Mouse (Mus musculus) forebrain, embryonic 16.5 days (tissue): Measurements from ENCODE around the gene Elf4. TPM values are rescaled to one million over a fixed set of nuclear protein-coding genes. Genes with fewer than 3 reads are reported as not detected.

ENCODE experiments used
- ATAC-seq: fragments of 200-750 bp; cut with Nextera tagmentation; 2 replicates; pipeline ENCODE4 v1.8.0; 2017; ENCODE audit warnings: mild to moderate bottlenecking, moderate library complexity
- H3K27ac ChIP-seq: fragments of 300-500 bp; sonication (generic); 2 replicates; pipeline ENCODE4 v1.5.1; 2014; ENCODE audit warnings: low read length, control low read depth
- H3K27me3 ChIP-seq: fragments of 300-500 bp; sonication (generic); replicated peaks from 2 replicates; pipeline ENCODE4 v1.6.1; 2014; ENCODE audit warnings: low read length; ENCODE audit not compliant: control insufficient read depth, insufficient read depth
- H3K36me3 ChIP-seq: fragments of 300-500 bp; sonication (generic); 2 replicates; pipeline ENCODE4 v1.6.1; 2014; ENCODE audit not compliant: control insufficient read depth, insufficient read depth
- H3K4me1 ChIP-seq: fragments of 300-500 bp; sonication (generic); replicated peaks from 2 replicates; pipeline ENCODE4 v1.6.1; 2014; ENCODE audit warnings: low read length; ENCODE audit not compliant: control insufficient read depth, insufficient read depth
- H3K4me2 ChIP-seq: fragments of 300-500 bp; sonication (generic); 2 replicates; pipeline ENCODE4 v1.6.1; 2014; ENCODE audit warnings: mild to moderate bottlenecking, low read length, control low read depth
- H3K4me3 ChIP-seq: fragments of 300-500 bp; sonication (generic); replicated peaks from 2 replicates; pipeline ENCODE4 v1.5.1; 2014; ENCODE audit warnings: mild to moderate bottlenecking, low read length, control low read depth
- H3K9ac ChIP-seq: fragments of 300-500 bp; sonication (generic); replicated peaks from 2 replicates; pipeline ENCODE4 v1.6.1; 2014; ENCODE audit warnings: low read depth, low read length, control low read depth
- H3K9me3 ChIP-seq: fragments of 300-500 bp; sonication (generic); 2 replicates; pipeline ENCODE4 v1.6.1; 2016; ENCODE audit warnings: low read length; ENCODE audit not compliant: control insufficient read depth
- WGBS: fragments of 180-500 bp; shearing (Covaris S2); extraction: QIAGEN DNeasy Blood & Tissue Kit; methylation state at CpG from one replicate; pipeline ENCODE4 v1.1.7; 2014; 5-methylcytosine and 5-hydroxymethylcytosine counted together
- polyA plus RNA-seq: library from polyadenylated mRNA; unstranded; fragments of >200 nt; fragmentation: Nextera tagmentation; extraction: Ambion mirVana; gene quantifications from 2 replicates; pipeline ENCODE4 v1.2.1, GENCODE M21; 2015

The Elf4 gene
- polyA plus RNA-seq, 1 experiment from 2014 or later = 0.57 TPM

- Histone ChIP-seq H3K27ac (no peak overlapping the region), H3K9me3 (no peaks in the 10 kb centered on the region), H3K4me2 (no peak overlapping the region), H3K9ac (no peak overlapping the region), H3K4me1 (0 out of 2 replicates have a peak, but pooled peaks cover 2% of the 10 kb centered on the region), H3K36me3 (no peaks in the 10 kb centered on the region), H3K27me3 (no peaks in the 10 kb centered on the region), H3K4me3 (no peak overlapping the region)
- ATAC-seq = no peak
- WGBS = 68% methylated on average over 4 of the region's 4 CpGs
Observed at GRCm38 (mm10) chrX:48461006-48461405, 1.9 kb downstream of the Elf4 start.

GRCm38 (mm10) chrX:48460496-48460895, 2.4 kb downstream of the Elf4 start:
- Histone ChIP-seq H3K9me3 (no peaks in the 10 kb centered on the region), H3K27me3 (no peaks in the 10 kb centered on the region), H3K4me3 (no peak overlapping the region), H3K36me3 (no peaks in the 10 kb centered on the region), H3K27ac (no peak overlapping the region), H3K4me2 (no peak overlapping the region), H3K9ac (no peak overlapping the region), H3K4me1 (0 out of 2 replicates have a peak, but pooled peaks cover 2% of the 10 kb centered on the region)
- WGBS = 86% methylated on average over 7 of the region's 7 CpGs
- no peak for ATAC-seq

GRCm38 (mm10) chrX:48456956-48457355, 6.0 kb downstream of the Elf4 start:
- 62% methylated on average over 6 of the region's 6 CpGs for WGBS
- no peak overlapping the region for H3K27ac ChIP-seq
- no peaks in the 10 kb centered on the region; the same call in 1 of the 2 replicates for H3K27me3 ChIP-seq
- no peaks in the 10 kb centered on the region for H3K9me3 ChIP-seq
- no peak overlapping the region for H3K4me2 ChIP-seq
- H3K4me3 ChIP-seq = no peak overlapping the region
- no peak overlapping the region for H3K9ac ChIP-seq
- H3K36me3 ChIP-seq = no peaks in the 10 kb centered on the region
- peaks cover 5% of the 10 kb centered on the region; the same call in 1 of the 2 replicates for H3K4me1 ChIP-seq
- ATAC-seq = no peak

- H3K36me3 ChIP-seq = no peaks in the 10 kb centered on the region
- WGBS = 28% methylated on average over 9 of the region's 9 CpGs
Observed at GRCm38 (mm10) chrX:48455018-48455417, 7.9 kb downstream of the Elf4 start.

GRCm38 (mm10) chrX:48454495-48454878, 8.4 kb downstream of the Elf4 start:
- H3K4me3 ChIP-seq = peak overlapping the region; percentile 43
- peaks cover 7% of the 10 kb centered on the region; the same call in 1 of the 2 replicates for H3K27me3 ChIP-seq
- H3K9ac ChIP-seq = no peak overlapping the region
- H3K4me2 ChIP-seq = peak overlapping the region; percentile 52
- no peak overlapping the region for H3K27ac ChIP-seq
- no peaks in the 10 kb centered on the region for H3K36me3 ChIP-seq
- no peaks in the 10 kb centered on the region; the same call in 1 of the 2 replicates for H3K9me3 ChIP-seq
- peaks cover 5% of the 10 kb centered on the region; the same call in 1 of the 2 replicates for H3K4me1 ChIP-seq
- peak; percentile 11; the same call in 1 of the 2 replicates for ATAC-seq
- 29% methylated on average over 15 of the region's 21 CpGs for WGBS

More at GRCm38 (mm10) chrX:48455018-48455417, 7.9 kb downstream of the Elf4 start:
- Histone ChIP-seq H3K4me2 (no peak overlapping the region), H3K27ac (no peak overlapping the region), H3K4me3 (no peak overlapping the region), H3K27me3 (peaks cover 7% of the 10 kb centered on the region; the same call in 1 of the 2 replicates), H3K4me1 (peaks cover 5% of the 10 kb centered on the region; the same call in 1 of the 2 replicates), H3K9me3 (no peaks in the 10 kb centered on the region; the same call in 1 of the 2 replicates), H3K9ac (no peak overlapping the region)
- ATAC-seq = no peak

- no peak overlapping the region for H3K27ac ChIP-seq
- H3K4me3 ChIP-seq = peak overlapping the region; percentile 43
- H3K9ac ChIP-seq = peak overlapping the region; percentile 5; the same call in 1 of the 2 replicates
- peaks cover 7% of the 10 kb centered on the region; the same call in 1 of the 2 replicates for H3K27me3 ChIP-seq
- H3K4me2 ChIP-seq = peak overlapping the region; percentile 52
- no peaks in the 10 kb centered on the region; the same call in 1 of the 2 replicates for H3K9me3 ChIP-seq
- ATAC-seq = peak; percentile 79
- WGBS = 25% methylated on average over 40 of the region's 91 CpGs
- no peaks in the 10 kb centered on the region for H3K36me3 ChIP-seq
- peaks cover 5% of the 10 kb centered on the region; the same call in 1 of the 2 replicates for H3K4me1 ChIP-seq
Observed at GRCm38 (mm10) chrX:48453736-48454494, 9.0 kb downstream of the Elf4 start.

- H3K4me3 ChIP-seq = peak overlapping the region; percentile 43
- H3K4me1 ChIP-seq = peaks cover 5% of the 10 kb centered on the region; the same call in 1 of the 2 replicates
- H3K9me3 ChIP-seq = no peaks in the 10 kb centered on the region; the same call in 1 of the 2 replicates
- H3K4me2 ChIP-seq = peak overlapping the region; percentile 52
- no peak overlapping the region for H3K9ac ChIP-seq
- ATAC-seq = 0 out of 2 replicates have a peak, but pooled peaks have one; percentile 11
- WGBS = 23% methylated on average over 44 of the region's 71 CpGs
- H3K27me3 ChIP-seq = peaks cover 7% of the 10 kb centered on the region; the same call in 1 of the 2 replicates
- H3K27ac ChIP-seq = no peak overlapping the region
- H3K36me3 ChIP-seq = no peaks in the 10 kb centered on the region
Observed at GRCm38 (mm10) chrX:48452931-48453673, 9.8 kb downstream of the Elf4 start.

- 33% methylated on average over 9 of the region's 9 CpGs for WGBS
- peak overlapping the region; percentile 52; the same call in 1 of the 2 replicates for H3K4me2 ChIP-seq
Observed at GRCm38 (mm10) chrX:48452231-48452890, 10.6 kb downstream of the Elf4 start.

More at GRCm38 (mm10) chrX:48452231-48452890, 10.6 kb downstream of the Elf4 start:
- H3K27ac ChIP-seq = no peak overlapping the region
- no peak overlapping the region for H3K9ac ChIP-seq
- H3K9me3 ChIP-seq = no peaks in the 10 kb centered on the region; the same call in 1 of the 2 replicates
- H3K36me3 ChIP-seq = no peaks in the 10 kb centered on the region
- ATAC-seq = 0 out of 2 replicates have a peak, but pooled peaks have one; percentile 16
- peaks cover 5% of the 10 kb centered on the region; the same call in 1 of the 2 replicates for H3K4me1 ChIP-seq
- no peak overlapping the region for H3K4me3 ChIP-seq
- H3K27me3 ChIP-seq = peaks cover 7% of the 10 kb centered on the region; the same call in 1 of the 2 replicates
